Comparison of ENCODE assay signal across 25 mouse cellular contexts in genomic region chr17:32415417-32416020, GRCm38 (mm10). TPM values are rescaled to one million over a fixed set of nuclear protein-coding genes. Genes with fewer than 3 reads are reported as not detected.
A peak's percentile ranks its signal among the peaks of the same experiment; 100 is the strongest.
DNase-seq lines count a peak whose midpoint lies in the region; ATAC-seq lines count a peak whose summit lies in the region.
"Had no signal": no experiment of that assay in that cellular context is flagged by ENCODE, and none has a peak within 500 bp of the region (broad histone marks: within the 10 kb centered on the region; RNA-seq: fewer than 3 reads in every experiment).

No protein-coding gene starts in this region.

- H3K4me1 ChIP-seq in heart, embryonic 11.5 days (ENCODE audit: control insufficient read depth, insufficient read depth, low read length) = no peaks in the 10 kb centered on the region
- no peaks in the 10 kb centered on the region for H3K4me1 ChIP-seq in kidney, embryonic 14.5 days (ENCODE audit: control insufficient read depth, insufficient read depth, low read length)
- H3K4me1 ChIP-seq: embryonic facial prominence, embryonic 12.5 days; hindbrain, embryonic 13.5 days; stomach, embryonic 15.5 days had no signal

- no peak for DNase-seq in heart, postnatal 14 days
- no peak for DNase-seq in kidney, adult 11 months
- DNase-seq in ZHBTc4 (ENCODE audit: low read depth, low spot score) = peak; percentile 61
- peak; percentile 32 to 59 for DNase-seq in natural killer cell, adult 2 months (ENCODE audit: low spot score in 2 of 2)
- DNase-seq in frontal cortex, postnatal 36 days (ENCODE audit: low spot score in 2 of 2) = no peak
- DNase-seq: adrenal gland, postnatal 10 days; cerebellum, adult 9-10 months; kidney, adult 9 months; kidney, postnatal 36 days; left cerebral cortex, postnatal 4 days; lung, postnatal 14 days; midbrain, embryonic 14.5 days had no signal

- H3K4me2 ChIP-seq in heart, embryonic 11.5 days = peak overlapping the region; percentile 43
- H3K4me2 ChIP-seq in kidney, embryonic 14.5 days (replicated peaks; ENCODE audit: low read depth, low read length) = 0 out of 2 replicates have a peak overlapping the region, but pooled peaks have one; percentile 13
- H3K4me2 ChIP-seq: embryonic facial prominence, embryonic 12.5 days; hindbrain, embryonic 13.5 days; liver, embryonic 15.5 days; stomach, embryonic 15.5 days had no signal

- peaks cover 26% of the 10 kb centered on the region for H3K27me3 ChIP-seq in heart, embryonic 11.5 days (ENCODE audit: control insufficient read depth, insufficient read depth, low read length)
- H3K27me3 ChIP-seq in kidney, embryonic 14.5 days (ENCODE audit: control insufficient read depth, insufficient read depth, low read length) = peaks cover 9% of the 10 kb centered on the region; the same call in 1 of the 2 replicates
- H3K27me3 ChIP-seq: CH12.LX; liver, embryonic 15.5 days; megakaryocyte, embryonic 14.5 days had no signal

- intact Hi-C loops in heart, postnatal 14 days (cut with DNase I) = no loop called here

- no peak overlapping the region for H3K27ac ChIP-seq in heart, embryonic 11.5 days (ENCODE audit: low read depth, low read length)
- no peak overlapping the region for H3K27ac ChIP-seq in kidney, embryonic 14.5 days (ENCODE audit: low read depth, low read length)
- H3K27ac ChIP-seq: embryonic facial prominence, embryonic 12.5 days; hindbrain, embryonic 13.5 days; liver, embryonic 15.5 days; stomach, embryonic 15.5 days had no signal

- 24% methylated on average over 24 of the region's 24 CpGs for WGBS in heart, embryonic 11.5 days (ENCODE audit: insufficient replicate concordance)
- WGBS in kidney, embryonic 14.5 days = 42% methylated on average over 24 of the region's 24 CpGs

- H3K36me3 ChIP-seq in heart, embryonic 11.5 days (ENCODE audit: control insufficient read depth, insufficient read depth, low read length) = no peaks in the 10 kb centered on the region
- H3K36me3 ChIP-seq in kidney, embryonic 14.5 days (ENCODE audit: control insufficient read depth, insufficient read depth, low read length) = no peaks in the 10 kb centered on the region
- H3K36me3 ChIP-seq: embryonic facial prominence, embryonic 12.5 days; hindbrain, embryonic 13.5 days; liver, embryonic 15.5 days; stomach, embryonic 15.5 days had no signal

- ATAC-seq in heart, embryonic 11.5 days (replicated peaks; ENCODE audit: insufficient number of reproducible peaks, low FRiP score, low TSS enrichment) = no peak
- no peak for ATAC-seq in kidney, embryonic 14.5 days (ENCODE audit: low FRiP score, low TSS enrichment)
- ATAC-seq: activated CD4-positive, CD25-positive, alpha-beta regulatory T cell, adult 4 months; forebrain, embryonic 14.5 days had no signal

- H3K4me3 ChIP-seq in heart, embryonic 11.5 days (ENCODE audit: low read depth, low read length) = no peak overlapping the region
- H3K4me3 ChIP-seq in kidney, embryonic 14.5 days (ENCODE audit: low read length) = no peak overlapping the region
- H3K4me3 ChIP-seq: embryonic facial prominence, embryonic 12.5 days; hindbrain, embryonic 13.5 days; liver, embryonic 15.5 days; megakaryocyte, embryonic 14.5 days; stomach, embryonic 15.5 days had no signal

- H3K9ac ChIP-seq in heart, embryonic 11.5 days (ENCODE audit: low read depth, low read length) = no peak overlapping the region
- no peak overlapping the region for H3K9ac ChIP-seq in kidney, embryonic 14.5 days (ENCODE audit: low read depth, low read length)
- H3K9ac ChIP-seq: embryonic facial prominence, embryonic 12.5 days; hindbrain, embryonic 13.5 days; liver, embryonic 15.5 days; stomach, embryonic 15.5 days had no signal

- H3K9me3 ChIP-seq in heart, embryonic 11.5 days (replicated peaks; ENCODE audit: control insufficient read depth, low read length) = no peaks in the 10 kb centered on the region
- H3K9me3 ChIP-seq in kidney, embryonic 14.5 days (ENCODE audit: control insufficient read depth, low read length) = no peaks in the 10 kb centered on the region
- H3K9me3 ChIP-seq: embryonic facial prominence, embryonic 12.5 days; hindbrain, embryonic 13.5 days; liver, embryonic 15.5 days; megakaryocyte, embryonic 14.5 days; stomach, embryonic 15.5 days had no signal

RNA-seq across cellular contexts. Expression of gene Pglyrp2, which starts 8.4 kb away (rescaled TPM):
- polyA plus RNA-seq in heart, embryonic 11.5 days (2014; fragmentation: Nextera tagmentation; extraction: Ambion mirVana) = 0.34 TPM in 1 of 2 replicates, not detected in the other
- total RNA-seq in heart, postnatal 14 days (2021) = under 1 TPM; 0.24 to 0.93 TPM
- not detected in 2 replicates for polyA plus RNA-seq in kidney, embryonic 14.5 days (2014; fragmentation: Nextera tagmentation; extraction: Ambion mirVana)
- total RNA-seq: left cerebral cortex, adult 18-20 months; left cerebral cortex, postnatal 4 days had no signal
- polyA plus RNA-seq: forebrain, embryonic 14.5 days; midbrain, embryonic 14.5 days had no signal

RNA-seq across cellular contexts. Expression of gene Rasal3, which starts 12.1 kb away (rescaled TPM):
- polyA plus RNA-seq in heart, embryonic 11.5 days (2014; fragmentation: Nextera tagmentation; extraction: Ambion mirVana) = 0.94 and 1.3 TPM in 2 replicates
- total RNA-seq in heart, postnatal 14 days (2021) = 1 to 10 TPM; 1.3 to 4.7 TPM
- polyA plus RNA-seq in kidney, embryonic 14.5 days (2014; fragmentation: Nextera tagmentation; extraction: Ambion mirVana) = 0.20 and 0.26 TPM in 2 replicates

RNA-seq across cellular contexts. Expression of gene Wiz, which starts 26.3 kb away (rescaled TPM):
- polyA plus RNA-seq in heart, embryonic 11.5 days (2014; fragmentation: Nextera tagmentation; extraction: Ambion mirVana) = 16.2 and 17.6 TPM in 2 replicates
- 10 to 100 TPM; 22.4 to 23.4 TPM for total RNA-seq in heart, postnatal 14 days (2021)
- polyA plus RNA-seq in kidney, embryonic 14.5 days (2014; fragmentation: Nextera tagmentation; extraction: Ambion mirVana) = 26.6 and 37.2 TPM in 2 replicates

RNA-seq across cellular contexts. Expression of gene Cyp4f39, which starts 37.0 kb away (rescaled TPM):
- polyA plus RNA-seq in heart, embryonic 11.5 days (2014; fragmentation: Nextera tagmentation; extraction: Ambion mirVana) = not detected in 2 replicates
- under 1 TPM; 0.22 to 0.48 TPM for total RNA-seq in heart, postnatal 14 days (2021)
- 0.63 and 0.72 TPM in 2 replicates for polyA plus RNA-seq in kidney, embryonic 14.5 days (2014; fragmentation: Nextera tagmentation; extraction: Ambion mirVana)
- total RNA-seq: gastrocnemius, postnatal 4 days; left cerebral cortex, adult 18-20 months; neutrophil, adult 5-6 weeks had no signal

Comparison
In these comparisons a context has a peak if more than half of its experiments do, and no peak if none do; other contexts are left out.
1. DNase-seq: peak in ZHBTc4 (single experiment) and natural killer cell, adult 2 months (2 of 2); none in heart, postnatal 14 days (0 of 2), kidney, adult 11 months (single experiment) and frontal cortex, postnatal 36 days (0 of 2).